Mouse (Mus musculus) cerebellum, postnatal 25 days (tissue): ENCODE data around the gene Lrrc8a.
A peak's percentile ranks its signal among the peaks of the same experiment; 100 is the strongest.

Source experiments
- DNase-seq, 2 experiments: peaks; one replicate each; pipeline ENCODE4 v3.0.0; 2021; ENCODE audit warnings: mixed read lengths in 2 of 2

Lrrc8a gene

GRCm38 (mm10) chr2:30262840-30263441, 25.4 kb downstream of the Lrrc8a start:
- peak; percentile 86 for DNase-seq

GRCm38 (mm10) chr2:30263811-30264210, 26.3 kb downstream of the Lrrc8a start:
- peak; percentile 14 to 28 for DNase-seq

DNA sequence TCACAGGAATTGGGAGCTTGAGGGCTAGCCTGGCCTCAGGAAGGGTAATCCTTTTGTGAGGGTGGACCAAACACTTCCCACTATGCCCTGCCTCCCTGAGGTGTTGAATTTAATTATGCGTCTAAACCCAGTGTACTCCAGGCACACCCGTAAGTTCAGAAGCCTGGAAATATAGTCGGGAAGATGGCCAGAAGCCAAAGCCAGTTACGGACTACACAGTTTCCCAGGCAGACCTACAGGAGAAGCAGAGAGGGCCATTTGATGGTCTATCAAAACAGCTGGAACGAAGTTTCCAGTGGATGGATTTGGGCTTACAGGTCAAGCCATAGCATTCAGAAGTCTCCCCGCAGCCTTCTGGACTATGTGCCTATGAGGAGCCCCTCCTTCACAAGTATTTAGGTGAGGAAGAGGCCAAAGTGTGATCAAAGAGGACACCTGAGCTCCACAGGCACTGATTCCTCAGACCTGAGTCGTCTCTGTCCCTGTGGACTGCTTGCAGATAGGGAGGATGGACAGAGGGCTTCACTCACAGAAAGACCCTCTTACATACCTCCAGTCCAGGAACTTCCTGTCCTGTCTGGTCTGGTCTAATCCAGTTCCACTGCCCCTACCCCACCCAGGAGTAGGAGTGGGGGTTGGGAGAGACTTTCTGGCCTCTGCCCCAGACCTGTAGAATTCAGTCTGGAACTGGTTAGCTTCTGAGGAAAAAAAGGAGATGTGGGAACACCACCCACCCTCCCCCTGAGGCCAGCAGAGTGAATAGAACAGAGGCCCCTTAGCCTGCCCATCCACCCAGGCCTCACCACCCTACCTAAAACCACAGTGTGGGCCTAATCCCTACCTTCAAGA, 27.4 kb downstream of the Lrrc8a start:
- peak; percentile 17 to 25 for DNase-seq

GRCm38 (mm10) chr2:30265767-30266253, 28.3 kb downstream of the Lrrc8a start, which contains the start of gene Phyhd1:
Gene Phyhd1, plus strand, starts transcription at chr2:30266203.
- peak; percentile 72 to 73 for DNase-seq

DNA sequence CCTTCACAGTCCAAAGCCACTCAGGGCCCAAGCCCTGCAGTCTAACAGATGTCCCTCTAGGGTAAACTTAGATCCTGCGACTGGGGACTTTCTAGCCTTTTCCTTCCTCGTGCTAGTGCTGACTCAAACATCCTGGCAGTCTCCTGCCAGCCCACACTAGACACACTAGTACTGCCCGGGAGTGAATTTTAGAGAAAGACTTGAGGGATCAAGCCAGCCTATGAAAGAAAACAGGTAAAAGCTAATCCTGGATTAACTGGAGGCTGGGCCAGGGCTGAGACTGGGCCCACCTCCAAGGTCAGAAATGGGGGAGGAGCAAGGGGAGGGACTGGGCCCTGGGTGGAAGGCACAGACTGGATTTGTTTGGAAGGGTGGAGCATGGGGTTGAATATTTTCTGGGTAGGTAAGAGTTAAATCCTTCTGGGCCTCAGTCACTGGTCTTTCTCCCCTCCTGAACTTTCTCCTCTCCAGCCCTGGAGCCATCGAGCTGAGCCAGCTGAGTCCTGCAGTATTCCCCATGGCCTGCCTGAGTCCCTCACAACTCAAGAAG, 29.0 kb downstream of the Lrrc8a start:
- peak in 1 of 2 experiments; percentile 58 for DNase-seq

DNA sequence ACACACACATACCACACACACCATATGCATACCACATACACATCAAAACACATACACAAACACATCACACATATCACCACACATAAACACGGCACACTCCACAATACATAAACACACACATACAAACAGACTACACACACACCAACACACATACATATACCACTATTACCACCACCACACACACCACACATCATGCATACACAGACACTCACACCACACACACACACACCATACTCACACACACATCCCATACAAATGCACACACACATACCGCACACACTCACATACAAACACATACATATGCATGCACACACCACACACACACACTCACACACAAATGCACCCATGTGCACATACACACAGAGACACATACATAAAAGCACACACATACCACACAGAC, 30.0 kb downstream of the Lrrc8a start:
- DNase-seq = peak; percentile 1 to 2

- DNase-seq = peak in 1 of 2 experiments; percentile 5
Measured at GRCm38 (mm10) chr2:30268371-30268770, 30.9 kb downstream of the Lrrc8a start.

DNA sequence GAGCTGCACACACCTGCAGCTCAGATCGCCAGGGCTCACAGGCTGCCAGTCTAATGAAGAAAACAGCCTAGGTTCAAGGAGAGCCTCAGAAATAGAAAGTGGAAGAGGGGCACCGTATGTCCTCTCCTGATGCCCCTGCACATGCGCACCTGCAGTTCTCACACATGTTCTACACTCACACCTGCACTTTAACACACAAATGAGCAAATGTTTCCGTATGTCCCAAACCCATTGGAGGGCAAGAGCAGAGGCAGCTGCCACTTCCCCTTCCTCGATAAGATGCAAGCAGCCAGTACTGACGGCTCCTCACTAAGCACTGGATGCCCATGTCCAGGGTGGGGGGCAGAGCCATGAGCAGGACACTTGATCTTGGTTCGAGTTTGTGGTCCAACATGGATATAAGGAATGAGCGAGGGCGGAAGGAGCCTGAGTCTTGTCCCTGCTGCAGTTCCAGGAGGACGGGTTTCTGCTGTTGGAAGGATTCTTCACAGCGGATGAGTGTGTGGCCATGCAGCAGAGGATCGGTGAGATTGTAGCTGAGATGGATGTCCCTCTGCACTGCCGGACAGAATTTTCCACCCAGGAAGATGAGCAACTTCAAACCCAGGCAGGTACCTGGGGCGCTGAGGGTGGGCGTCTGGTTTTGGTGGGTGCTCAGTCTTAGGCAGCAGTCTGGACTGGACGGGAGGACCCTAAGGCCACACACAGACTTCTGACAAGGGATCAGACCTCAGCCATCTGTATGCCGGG, 31.9 kb downstream of the Lrrc8a start:
- DNase-seq = peak in 1 of 2 experiments; percentile 28

DNA sequence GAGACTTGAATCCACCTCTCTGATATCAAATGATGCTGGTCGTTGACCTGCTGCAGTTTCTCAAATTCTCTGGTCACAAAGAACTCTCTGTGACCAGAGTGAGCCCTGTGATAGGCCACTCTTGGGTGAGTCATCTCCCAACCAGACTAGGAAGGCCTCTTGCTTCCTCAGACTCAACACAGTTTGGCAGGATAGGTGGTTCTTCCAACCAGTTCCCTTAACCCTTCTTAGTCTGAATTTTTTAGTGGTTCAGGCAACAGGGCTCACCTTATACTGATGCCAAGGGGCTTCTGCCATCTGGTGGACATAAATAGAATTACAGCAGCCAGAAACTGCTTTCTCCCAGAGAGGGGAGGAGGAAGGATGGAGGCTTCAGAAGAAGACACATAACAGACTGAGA, 32.6 kb downstream of the Lrrc8a start:
- peak; percentile 73 to 81 for DNase-seq

DNA sequence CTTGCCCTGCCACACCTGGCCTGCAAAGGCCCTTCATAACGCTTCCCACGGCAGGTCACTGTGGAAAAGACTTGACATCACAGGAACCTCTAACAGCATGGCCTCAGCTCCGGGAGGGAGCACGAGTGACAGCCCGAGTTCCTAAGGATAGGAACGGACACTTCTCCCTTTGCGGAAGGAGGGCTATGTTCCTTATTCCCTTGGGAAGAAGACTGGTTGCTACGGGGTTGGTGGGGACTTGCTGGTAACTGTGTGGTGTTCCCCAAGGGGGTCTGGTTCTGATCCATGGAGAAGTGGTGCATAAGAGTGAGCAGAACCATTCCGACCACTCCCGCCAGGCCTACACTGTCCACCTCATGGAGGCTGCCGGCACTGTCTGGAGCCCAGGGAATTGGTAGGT, 43.2 kb downstream of the Lrrc8a start, which contains the start of gene Gm28038:
Gene Gm28038 (plus strand): TSS at position 301 of the 400 bp plus-strand sequence.
- no peak for DNase-seq

DNA sequence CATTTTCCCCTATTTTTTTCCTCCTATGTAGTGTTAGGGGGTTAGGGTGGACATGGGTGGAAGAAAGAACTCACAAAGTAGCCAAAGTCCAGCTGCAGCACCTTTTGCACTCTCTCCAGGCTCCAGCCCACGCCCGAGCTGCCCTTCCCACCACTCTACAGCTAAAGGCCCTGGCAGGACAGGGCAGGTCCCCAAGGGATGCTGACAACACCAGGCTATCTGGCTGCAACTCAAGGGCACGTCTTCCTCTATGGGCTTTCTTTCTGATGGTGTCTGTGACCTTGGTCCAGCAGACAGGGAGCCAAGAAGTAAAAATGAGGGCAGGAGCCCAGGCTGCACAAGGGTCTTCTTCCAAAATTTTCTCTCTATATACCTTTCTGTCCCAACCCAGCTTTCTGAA, 44.1 kb downstream of the Lrrc8a start:
- DNase-seq = no peak

DNA sequence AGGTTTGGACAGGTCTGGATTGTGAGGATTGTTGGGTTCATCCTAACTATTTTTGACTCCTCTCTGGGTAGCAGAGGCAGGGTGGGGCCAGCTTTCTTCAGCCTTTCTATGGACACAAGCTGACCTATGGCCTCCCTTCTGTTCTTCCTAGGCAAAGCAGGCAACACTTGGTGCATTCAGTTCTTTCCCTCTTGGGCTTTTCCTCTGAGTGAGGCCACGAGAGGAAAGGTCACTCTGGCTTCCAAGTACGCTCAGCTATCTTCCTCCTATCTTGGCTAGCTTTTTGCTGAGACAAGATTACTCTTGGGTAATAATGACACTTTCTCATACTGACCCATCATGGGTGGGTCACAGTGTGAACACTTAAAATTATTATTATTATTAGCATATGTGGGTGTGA, 45.7 kb downstream of the Lrrc8a start:
- DNase-seq = no peak

DNA sequence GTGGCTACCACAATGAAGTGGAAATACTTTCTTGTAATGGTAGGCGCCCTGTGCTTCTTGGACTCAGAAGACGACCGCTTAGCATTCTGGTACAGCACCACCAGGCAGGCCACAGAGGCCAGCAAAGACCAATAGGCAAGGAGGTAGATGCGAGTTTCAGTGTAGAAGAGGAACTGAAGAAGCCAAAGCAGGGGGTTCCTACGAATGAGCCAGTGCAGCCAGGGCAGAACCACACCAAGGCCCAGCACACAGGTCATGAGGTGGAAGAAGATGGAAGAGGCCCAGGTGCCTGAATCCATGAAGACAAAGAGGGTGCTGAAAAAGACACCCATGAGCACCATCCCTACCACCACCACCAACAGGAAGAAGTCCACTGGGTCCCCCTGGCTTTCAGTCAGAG, 47.5 kb downstream of the Lrrc8a start:
- no peak for DNase-seq

DNA sequence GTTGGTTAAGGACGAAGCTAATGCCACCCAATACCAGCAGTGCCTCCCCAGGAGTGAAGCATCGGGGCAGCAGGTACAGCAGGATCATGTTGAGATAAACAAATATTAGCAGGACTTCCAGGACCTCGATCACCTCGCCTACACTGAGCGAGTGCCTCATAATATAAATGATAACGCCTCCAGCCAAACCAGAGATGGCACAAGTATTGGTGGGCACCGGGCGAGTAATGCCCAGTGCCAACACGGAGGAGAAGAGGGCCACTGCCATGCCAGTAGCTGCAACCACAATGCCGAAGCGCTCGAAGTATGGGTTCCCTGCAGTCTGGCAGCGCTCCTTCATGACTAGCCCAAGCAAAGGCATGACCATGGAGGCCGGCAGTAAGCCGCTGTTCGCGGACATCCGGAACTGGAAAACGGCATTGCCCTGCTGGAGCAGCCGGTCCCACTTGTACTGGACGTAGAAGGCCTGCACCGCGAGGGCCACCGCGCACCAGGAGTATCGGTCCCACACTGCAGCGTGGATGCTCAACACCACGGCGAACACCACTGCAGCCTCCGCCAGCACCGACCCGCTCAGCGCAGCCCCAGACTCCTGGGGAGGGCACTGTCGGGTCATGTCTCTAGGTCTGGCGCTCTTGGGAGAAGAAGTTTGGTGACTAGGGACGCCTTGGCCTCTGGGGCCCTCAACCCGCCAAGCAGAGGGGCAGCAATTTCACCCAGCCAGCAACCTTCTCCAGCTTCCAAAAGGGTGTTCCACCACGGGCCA, 48.1 kb downstream of the Lrrc8a start:
- no peak for DNase-seq

- DNase-seq = peak; percentile 97 to 99
Measured at GRCm38 (mm10) chr2:30286192-30287026, 48.9 kb downstream of the Lrrc8a start, which contains the start of the genes Dolk and Nup188. Gene Dolk, minus strand, starts transcription at chr2:30286334. Gene Nup188, plus strand, starts transcription at chr2:30286397.

- peak in 1 of 2 experiments; percentile 43 for DNase-seq
Measured at GRCm38 (mm10) chr2:30287027-30287373, 49.5 kb downstream of the Lrrc8a start.

DNA sequence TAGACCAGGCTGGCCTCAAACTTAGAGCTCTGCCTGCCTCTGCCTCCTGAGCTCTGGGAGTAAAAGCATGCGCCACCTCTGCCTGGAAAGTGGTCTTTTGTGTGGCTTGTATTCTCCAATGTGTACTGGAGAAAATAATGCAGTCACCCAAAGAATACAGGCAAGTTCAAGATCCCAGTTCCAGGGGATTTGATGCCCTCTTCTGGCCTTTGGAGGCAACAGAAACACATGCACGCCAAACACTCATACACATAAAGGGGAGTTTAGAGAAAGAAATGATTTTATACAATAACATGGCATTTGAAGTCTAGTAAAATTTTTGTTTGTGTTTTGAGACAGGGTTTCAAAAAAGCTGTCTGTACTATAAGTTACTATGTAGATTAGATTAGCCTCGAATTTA, 62.0 kb downstream of the Lrrc8a start:
- peak in 1 of 2 experiments; percentile 18 for DNase-seq

DNA sequence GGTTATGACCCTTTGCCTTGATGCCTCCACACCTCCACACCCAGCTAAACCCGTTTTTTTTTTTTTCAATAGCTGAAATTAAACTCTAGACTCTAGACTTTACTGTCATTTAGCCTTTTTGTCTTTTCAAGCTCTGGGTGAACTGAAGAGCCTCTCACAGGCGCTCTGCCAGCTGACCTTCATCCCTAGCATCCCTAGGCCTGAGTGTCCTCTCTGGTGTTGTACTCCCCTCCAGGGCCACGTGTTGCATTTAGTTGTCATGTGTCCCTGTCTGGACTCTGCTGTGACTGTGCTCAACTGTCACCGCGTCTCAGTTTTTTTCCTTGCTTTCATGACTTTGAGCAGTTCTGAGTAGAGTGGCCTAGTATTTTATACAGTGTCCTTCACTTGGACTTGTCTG, 62.5 kb downstream of the Lrrc8a start:
- DNase-seq = no peak

GRCm38 (mm10) chr2:30306087-30306486, 68.6 kb downstream of the Lrrc8a start:
- no peak for DNase-seq

- DNase-seq = no peak
Measured at GRCm38 (mm10) chr2:30309351-30309750, 71.8 kb downstream of the Lrrc8a start.

- DNase-seq = no peak
Measured at GRCm38 (mm10) chr2:30311481-30311880, 74.0 kb downstream of the Lrrc8a start.
